Mouse (Mus musculus) CH12.LX (cell line): ENCODE measurements around the gene Pip4k2c.
A peak's percentile ranks its signal among the peaks of the same experiment; 100 is the strongest.

Experiments
- BHLHE40 ChIP-seq: IDR thresholded peaks from 2 replicates; pipeline ENCODE4 v1.6.1; 2011; ENCODE audit warnings: mild to moderate bottlenecking, low read depth, low read length, improper control_type of control experiment
- CTCF ChIP-seq, 2 experiments: IDR thresholded peaks in 1 of 2; conservative IDR thresholded peaks in 1 of 2; 2 replicates each; pipeline ENCODE4 v1.5.1; 2011 to 2012; ENCODE audit warnings: low read depth in 2 of 2, low read length in 2 of 2, improper control_type of control experiment in 1 of 2, inconsistent platforms in 1 of 2, mild to moderate bottlenecking in 1 of 2, moderate library complexity in 1 of 2
- TCF12 ChIP-seq: IDR thresholded peaks from 2 replicates; pipeline ENCODE4 v1.6.1; 2014; ENCODE audit warnings: low read depth, mild to moderate bottlenecking, inconsistent platforms, low read length, improper control_type of control experiment

GRCm38 (mm10) chr10:127177719-127178118, 33.7 kb downstream of the Pip4k2c start:
- TF ChIP-seq TCF12 = no peak
- peak; percentile 64 to 80; a peak in 3 of 4 replicates for TF ChIP-seq CTCF (conservative IDR thresholded peaks at IDR 0.05 in 1 of 2, IDR thresholded peaks at IDR 0.05 in 1 of 2; ENCODE audit: low read depth in 2 of 2, low read length in 2 of 2)
- TF ChIP-seq BHLHE40 = no peak
